Mouse (Mus musculus) thymus, postnatal 36 days (tissue): ENCODE measurements around the gene Luc7l3.

ENCODE experiments used
- DNase-seq, 2 experiments: peaks; one replicate each; pipeline ENCODE4 v3.0.0; 2022; ENCODE audit warnings: mixed read lengths in 2 of 2

Gene Luc7l3

DNA sequence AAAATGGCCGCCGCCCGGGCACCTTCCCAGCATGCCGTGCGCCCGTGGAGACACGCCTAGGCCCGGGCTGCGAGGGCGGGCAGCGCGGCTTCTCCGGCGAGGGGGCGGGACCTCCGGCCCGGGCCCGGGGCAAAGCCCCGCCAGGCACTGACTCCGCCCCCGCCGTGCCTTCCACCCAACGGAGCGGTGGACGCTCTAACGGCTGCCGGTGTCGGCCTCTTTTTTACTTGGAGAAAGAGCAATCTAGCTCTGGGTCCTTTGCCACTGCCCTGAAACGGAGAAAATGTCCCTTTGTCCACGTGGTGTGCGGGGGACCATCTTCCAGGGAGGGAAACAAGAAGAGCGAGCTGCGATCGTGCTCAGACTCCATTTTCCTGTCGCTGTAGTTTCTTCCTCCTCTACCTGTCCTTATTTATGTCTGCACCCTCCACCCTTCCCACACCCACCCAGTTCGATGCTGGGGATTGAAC lies at the start of gene Luc7l3:
Gene Luc7l3, minus strand, starts transcription at position 58 of the 470 bp plus-strand sequence.
- peak; percentile 94 to 96 for DNase-seq

DNA sequence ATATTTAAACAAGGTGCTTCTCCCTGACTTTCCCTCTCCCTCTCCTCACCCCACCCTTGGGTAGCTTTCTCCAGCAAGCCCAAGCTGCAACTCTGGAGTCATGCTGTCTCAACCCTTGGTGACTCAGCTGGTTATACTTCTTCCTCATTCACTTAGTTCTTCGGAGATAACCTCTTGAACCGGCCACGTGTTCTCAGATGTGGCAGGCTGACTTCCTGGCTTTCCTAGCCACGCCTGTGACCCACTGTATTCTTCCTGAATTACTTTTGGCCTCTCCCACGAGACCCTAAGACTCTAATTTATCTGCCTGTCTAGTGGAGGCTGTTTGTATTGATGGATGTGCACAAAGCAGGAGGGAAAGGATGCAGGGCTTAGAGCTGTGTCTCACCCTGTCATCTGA lies 49.0 kb upstream of the Luc7l3 start:
- peak in 1 of 2 experiments; percentile 18 for DNase-seq

DNA sequence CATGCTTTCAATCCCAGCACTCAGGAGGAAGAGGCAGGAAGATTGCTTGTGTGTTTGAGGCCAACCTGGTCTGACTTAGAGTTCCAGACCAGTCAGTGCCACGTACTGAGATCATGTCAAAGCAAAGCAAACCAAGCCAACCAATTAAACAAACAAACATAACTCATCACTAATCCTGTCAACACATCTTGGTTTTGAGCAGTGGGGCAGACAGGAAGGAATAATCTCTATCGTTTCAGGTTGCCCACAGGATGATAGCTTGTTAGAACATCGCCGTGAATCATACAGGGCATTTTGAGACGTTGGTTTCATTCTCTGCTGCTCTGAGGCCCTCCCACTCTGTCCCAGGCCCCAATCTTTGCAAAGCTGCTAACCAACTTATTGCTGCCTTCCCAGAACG lies 48.2 kb upstream of the Luc7l3 start:
- no peak for DNase-seq

DNA sequence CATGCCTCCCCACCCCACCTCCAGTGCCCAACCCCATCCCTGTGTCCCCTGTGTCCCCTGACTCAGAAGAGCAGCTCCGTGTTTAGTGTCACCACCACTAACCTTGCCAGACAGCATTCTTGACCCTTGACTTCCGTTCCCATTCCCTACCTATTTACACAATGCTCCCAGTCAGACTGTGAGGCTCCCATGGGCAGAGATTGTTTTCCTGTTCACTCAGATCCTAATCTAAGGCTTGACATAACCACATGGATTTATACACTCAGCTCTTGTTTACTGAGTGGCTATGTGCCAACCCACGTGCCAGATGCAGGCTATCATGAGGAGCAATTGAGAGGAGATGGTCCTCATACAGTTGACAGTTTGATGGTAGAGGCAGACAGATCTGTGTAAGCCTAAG lies 43.6 kb upstream of the Luc7l3 start:
- DNase-seq: no peak

DNA sequence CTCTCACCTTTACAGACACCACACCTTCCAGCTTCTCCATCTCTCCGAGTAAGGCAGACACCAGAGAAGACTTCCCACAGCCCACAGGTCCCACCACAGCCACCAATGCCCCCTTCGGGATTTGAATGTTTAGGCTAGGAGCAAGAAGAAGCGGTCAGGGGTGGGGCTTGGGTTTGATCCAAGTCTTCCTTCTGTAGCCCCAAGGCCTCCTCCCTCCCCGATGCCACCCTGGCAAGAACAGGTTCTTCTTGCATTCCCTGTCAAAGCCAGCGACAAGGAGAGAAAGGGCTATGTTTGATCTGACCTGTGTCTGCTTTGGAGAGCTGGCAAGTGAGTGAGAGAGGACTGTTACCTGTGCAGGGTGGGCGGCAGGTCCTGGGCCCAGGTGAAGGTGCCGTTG lies 41.9 kb upstream of the Luc7l3 start:
- DNase-seq: no peak

DNA sequence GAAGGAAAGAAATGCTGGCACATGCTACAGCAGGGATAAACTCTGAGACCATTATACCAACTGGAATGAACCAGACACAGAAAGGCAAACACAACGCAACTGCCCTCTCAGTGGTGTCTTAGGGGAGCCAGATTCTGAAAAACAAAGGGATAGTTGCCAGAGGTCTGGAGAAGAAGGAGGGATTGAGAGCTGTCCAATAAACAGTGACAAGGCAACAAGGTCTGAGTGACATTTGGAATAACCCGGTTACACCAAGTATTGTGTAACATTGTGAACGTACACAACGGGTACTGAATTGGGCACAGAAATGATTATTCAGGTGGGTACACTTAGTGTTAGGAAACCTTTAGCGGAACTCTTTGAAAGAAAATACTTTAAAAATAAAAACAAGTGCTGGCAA lies 40.3 kb upstream of the Luc7l3 start:
- DNase-seq: no peak

DNA sequence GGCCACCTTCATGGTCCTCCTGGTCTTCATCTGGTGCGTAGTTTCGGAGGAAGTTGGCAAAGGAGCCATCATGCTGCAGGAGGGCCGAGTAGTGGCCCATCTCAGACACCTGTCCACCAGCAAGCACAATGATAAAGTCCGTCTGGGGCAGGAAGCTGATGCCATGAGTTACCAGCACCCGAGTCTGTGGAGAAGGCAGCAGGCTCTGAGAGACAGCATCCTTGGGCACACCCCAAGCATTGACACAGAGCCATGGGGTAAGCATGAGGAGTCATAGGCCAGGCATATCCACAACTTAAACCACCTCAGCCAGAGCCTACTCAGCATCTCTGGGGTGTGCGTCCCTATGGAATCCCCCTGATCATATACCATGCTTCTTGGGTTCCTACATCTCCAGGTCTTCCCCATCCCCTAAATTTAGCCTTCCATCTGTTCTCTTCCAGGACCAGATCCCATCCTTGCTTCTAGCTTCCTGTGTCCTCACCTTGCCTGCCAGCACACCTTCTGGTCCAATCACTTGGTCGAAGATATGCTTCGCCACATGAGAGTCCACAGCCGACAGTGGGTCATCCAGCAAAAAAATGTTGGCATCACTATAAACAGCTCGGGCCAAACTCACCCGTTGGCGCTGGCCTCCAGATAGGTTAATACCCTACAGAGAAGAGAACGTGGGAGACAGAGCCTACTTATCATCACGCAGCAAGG lies 39.5 kb upstream of the Luc7l3 start:
- DNase-seq: no peak

DNA sequence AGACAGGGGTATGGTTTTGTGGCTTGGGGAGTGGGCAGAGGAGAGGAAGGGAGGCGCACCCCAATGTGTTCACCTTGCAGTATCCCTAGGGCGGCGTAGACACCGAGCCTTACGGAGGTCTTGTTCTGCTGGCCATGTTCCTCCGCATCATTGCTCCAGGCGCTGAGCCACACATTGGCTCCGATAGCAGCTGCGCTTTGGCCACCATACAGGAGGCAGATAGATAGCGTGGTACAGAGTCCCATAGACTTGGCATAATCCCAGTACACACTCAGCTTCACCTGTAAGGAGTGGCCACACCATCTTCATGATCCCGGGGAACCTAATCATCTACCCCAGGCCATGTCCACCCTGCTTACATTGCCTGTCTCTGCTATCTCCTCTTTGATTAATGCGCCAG lies 37.4 kb upstream of the Luc7l3 start:
- DNase-seq: no peak

DNA sequence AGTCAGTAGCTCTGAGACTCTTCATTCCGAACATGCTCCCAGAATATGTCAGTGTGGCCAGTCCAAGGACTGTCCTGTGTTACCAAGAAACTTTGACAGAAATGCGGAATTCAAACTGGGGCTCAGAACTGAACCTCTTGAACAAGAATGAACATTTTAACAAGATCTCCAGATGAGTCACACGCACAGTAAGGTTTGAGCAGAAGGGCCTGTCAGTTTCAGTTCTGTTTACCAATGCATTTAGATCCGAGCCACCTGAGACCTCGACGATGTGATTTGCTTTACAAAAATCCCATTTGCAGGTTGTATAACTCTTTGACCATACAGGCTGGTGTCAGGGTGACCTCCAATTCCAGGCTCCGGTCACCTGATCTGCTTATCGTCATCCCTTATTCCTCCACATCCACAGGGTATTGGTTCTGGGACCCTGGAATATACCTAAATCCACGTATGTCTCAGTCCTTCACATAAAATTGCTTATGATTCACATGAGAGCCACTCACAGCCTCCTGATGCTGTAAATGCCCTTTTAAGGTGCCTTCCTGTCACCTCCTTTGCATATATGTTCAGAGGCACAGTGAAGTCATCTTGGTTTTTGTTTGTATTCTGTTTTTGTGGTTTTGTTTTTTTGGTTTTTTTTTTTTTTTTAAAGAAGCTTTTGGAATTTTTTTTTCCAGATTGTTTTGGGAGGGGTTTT lies 33.9 kb upstream of the Luc7l3 start:
- DNase-seq: no peak

DNA sequence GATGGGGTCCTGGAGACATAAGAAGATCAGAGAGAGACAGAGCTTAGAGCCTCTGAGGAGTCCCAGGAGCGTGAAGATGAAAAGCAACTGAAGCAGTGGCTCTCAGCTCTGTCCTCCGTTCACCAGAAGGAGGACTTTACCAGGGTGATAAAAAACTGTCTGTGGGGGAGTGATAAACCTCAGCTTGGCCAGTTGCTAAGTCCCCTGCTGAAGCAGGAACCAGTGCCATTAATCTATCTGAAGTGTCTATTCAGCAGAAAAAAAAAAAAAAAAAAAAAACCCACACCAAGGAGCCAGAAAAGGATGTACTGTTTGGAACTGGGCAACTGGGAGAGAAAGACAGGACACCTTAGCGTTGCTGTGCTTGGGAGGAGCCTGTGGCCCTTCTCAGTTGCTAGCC lies 29.3 kb upstream of the Luc7l3 start:
- DNase-seq: no peak

DNA sequence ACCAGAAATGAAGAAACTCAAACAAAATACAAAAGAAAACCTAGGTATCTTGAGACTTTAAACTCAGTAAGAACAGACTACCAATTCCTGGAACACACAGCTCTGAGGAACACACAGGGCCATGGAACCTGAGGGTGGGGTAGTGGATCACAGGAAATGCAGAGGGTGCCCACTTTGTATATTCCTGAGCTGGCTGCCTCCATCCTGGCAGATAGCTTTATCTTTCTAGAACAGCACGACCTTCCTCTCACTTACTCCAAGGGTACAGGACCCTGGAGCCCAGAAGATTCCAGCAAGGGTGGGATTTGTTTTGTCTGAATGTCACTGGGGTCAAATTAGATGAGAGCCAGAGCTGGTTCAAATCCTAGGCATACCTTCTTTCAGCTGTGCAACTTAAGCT lies 28.5 kb upstream of the Luc7l3 start:
- DNase-seq: no peak

DNA sequence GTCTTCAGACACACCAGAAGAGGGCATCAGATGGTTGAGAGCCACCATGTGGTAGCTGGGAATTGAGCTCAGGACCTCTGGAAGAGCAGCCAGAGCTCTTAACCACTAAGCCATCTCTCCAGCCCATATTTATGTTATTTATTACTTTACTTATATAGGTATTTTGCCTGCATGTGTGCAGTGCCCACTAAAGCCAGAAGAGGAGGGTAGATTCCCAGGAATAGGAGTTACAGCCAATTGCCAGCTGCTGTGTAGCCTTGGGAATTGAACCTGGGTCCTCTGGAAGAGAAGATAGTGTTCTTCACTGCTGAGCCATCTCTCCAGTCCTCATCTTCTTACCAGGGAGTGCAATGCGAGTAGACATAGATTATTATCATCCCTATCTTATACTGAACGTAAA lies 28.1 kb upstream of the Luc7l3 start:
- DNase-seq: no peak

DNA sequence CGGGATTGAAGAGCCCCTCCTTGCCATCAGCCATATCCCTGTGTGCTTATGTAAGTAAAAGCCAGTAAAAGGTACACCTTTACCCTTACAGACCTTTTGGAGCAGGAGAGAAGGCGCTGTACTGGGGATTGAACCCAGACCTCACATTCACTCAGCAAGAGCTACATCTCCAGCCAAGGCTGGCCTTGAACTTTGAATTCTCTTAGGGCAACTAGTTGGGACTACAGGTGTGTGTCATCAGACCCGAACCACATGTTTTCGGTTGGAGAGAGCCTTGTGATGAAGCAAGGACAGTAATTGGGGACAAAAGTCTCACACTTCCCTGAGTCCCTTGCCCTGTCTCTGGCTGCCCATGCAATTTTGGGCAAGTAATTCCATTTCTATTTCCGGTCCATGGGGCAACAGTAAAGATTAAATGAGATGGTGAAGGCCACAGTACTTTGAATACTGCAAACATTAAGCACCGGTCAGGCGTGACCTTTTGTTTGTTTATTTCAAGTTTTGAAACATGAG lies 25.3 kb upstream of the Luc7l3 start:
- DNase-seq: no peak

DNA sequence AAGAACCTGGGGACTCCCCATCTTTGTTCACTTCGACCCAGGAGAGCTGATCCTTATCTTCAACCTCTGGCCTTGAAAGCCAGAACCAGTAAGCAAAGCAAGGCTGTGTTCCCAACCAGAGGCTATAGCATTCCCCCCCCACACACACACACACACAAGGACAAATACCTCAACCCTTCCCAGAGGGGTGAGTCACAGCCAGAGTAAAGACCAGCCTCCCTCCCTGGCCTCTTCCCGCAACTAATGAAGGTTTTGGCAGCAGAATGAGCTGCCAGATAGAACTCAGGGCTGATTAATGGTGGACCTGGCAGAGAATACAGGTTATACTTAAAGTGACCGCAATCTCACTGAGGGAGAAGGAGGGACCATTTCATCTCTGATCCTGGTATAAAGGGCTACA lies 24.8 kb upstream of the Luc7l3 start:
- DNase-seq: no peak

DNA sequence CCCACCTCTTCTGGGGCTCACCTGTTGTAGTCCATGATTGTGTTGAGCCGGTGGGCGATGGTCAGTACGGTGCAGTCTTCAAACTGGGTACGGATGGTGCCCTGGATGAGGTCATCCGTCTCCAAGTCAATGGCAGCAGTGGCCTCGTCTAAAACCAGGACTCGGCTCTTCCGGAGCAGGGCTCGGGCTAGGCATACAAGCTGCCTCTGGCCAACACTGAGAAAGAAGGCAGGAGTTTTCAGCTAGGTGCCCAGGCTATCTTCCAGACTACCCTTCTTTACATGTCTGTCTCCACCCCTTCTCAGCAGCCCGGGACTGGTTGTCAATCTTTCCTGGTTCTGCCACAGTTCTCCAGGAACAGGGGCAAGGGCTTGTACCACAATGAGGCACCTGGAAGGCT lies 24.1 kb upstream of the Luc7l3 start:
- no peak for DNase-seq

DNA sequence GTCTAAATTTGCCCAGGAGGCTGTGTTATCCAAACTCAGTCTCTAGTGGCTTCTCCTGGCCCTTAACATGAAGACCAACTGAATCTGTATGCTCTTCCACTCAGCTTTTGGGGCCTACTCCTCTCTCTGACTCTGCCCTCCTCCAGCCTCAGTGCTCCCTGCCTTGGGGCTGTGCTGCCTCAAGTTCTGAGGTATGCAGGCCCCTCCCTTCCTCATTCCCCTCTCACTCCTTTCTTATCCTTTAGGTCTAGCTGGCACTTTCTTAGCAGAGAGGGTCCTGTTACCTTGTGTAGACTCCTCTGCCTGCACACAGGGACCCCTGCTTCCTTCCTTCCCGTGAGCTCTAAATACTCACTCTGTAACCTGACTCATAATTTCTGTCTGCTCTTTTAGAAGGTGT lies 22.7 kb upstream of the Luc7l3 start:
- DNase-seq: no peak

DNA sequence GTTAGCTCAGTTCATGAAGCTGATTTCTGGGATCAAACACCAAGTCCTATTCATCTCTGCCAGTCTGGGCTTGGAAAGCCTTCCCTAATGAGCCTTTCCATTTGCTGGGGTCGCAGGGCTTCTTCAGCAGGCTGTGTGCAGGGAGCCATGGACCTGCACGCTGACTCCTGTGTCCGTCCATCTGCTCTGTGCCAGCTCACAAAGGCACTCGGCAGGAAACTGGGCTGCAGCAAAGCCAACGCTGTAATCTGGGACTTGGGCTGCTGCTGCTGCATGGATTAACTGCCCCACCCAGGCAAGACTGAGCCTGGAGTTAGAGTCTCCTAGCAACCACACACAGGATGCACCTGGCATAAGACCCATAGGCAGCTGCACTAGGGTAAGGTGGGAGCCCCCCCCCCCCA lies 22.2 kb upstream of the Luc7l3 start:
- DNase-seq: peak in 1 of 2 experiments; percentile 41

DNA sequence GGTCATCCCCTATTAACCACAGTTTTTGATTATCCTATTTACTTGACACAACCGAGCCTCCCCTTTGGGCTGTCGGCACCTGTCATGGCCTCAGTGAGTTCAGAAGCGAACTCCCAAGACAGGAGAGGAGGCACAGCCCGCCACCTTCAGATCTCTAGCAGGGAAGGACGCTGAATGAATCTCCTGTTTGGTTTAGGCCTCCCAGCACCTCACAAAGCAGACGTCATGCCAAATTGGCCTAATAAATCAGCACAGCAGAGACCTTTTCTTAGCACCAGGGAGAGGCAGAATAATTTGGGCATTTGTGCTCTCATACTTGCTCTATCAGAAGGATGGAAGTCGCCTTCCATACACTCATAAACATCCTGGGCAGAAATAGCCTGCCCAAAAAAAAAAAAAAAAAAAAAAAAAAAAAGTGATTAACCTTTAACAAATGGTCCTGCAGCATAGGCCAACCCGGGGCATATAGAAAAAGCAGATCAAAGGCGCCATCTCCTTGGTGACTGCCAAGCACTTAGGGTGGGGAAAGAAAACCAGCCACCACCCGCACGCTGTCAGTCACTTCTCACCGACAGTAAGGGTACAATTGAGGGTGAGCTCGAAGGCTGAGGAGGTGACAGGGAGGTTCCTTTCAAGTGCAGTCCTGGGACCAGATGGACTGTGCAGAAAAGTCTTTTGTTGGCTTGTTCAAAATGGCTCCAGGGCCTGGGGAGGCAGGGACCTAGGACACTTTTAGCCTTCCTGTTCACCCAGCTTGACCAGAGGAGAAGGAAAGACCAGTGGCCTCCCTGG lies 20.5 kb upstream of the Luc7l3 start:
- DNase-seq: no peak

DNA sequence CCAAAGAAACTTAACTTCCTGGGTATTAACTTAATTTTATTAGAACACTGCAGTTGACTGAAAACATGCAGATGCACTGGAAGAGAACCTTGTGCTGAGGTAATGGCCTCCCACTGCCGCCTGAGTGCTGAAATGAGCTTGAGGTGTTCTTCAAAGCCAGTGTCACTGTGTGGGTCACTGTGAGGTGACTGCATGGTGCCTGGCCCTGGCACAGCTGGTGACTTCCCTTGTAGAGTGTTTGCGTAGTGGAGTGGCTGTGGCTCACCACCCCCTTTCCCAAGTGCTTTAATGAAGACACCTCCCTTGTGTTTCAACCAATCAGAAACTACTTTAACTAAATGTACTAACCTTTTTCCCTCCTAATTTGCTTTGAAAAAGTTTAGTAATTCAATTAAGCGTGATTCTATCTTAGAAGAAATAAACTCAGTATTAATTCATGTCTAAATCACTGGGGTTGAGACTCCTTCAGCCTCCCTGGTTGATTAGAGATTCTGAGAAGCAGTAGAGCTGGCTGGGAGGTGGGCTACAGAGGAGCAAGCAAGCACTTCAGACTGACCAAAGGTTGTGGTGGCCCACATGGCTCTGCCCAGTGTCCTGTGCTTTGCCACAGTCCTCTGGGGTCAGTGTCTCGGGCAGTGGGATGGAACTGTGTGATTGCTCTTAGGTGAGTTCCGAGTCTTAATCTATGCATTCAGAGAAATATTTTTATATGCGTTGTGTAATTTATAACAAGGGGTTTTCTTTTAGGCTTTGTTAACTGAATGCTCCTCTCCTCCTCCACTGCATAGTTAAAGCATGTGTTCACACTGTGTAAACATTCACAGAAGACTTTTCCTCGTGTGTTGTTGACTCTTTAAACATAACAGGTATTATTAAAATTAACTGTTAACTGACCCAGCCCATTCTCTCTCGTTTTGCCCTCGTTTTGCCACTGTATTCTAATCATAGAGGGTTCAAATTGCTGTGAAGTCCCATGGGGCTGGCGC lies 19.5 kb upstream of the Luc7l3 start:
- no peak for DNase-seq

DNA sequence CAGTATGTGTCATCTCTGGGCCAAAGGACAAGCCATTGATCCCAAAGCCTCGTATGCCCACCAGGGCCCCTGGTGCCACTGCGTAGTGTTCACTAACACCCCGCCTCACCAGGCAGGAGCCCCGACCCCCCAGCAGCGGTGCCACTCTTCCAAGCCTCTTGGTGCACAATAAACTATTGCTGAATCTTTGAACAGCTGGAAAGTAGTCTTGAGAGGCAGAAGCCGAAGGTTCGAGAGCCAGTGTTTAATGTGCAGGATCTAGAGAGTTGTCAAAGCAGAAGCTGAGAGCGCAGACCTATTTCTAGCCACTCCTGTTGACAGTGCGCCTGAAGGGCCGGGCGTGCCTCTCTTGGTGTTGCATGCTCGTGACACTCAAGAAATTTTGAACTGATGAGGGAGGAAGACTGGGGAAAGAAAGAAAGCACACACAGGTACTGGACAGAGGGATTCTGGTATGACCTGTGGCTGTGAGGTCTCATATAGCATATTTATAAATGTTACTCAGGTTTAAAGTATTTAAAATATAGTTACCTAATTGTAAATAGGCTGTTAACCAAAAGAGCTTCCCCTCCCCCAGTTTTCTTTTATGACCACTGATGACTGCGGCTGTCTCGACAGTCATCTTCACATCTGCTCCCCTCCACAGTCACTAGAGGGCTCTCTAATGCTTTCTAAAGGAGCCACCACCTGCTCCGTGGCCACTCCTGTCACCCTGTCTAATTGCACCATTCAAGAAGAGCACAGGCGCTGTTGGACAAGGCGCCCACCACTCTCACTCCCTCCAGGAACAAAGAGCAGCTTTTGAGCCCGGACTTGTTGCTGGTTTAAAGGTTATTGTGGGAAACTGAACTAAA lies 18.2 kb upstream of the Luc7l3 start:
- DNase-seq: peak; percentile 26 to 37

DNA sequence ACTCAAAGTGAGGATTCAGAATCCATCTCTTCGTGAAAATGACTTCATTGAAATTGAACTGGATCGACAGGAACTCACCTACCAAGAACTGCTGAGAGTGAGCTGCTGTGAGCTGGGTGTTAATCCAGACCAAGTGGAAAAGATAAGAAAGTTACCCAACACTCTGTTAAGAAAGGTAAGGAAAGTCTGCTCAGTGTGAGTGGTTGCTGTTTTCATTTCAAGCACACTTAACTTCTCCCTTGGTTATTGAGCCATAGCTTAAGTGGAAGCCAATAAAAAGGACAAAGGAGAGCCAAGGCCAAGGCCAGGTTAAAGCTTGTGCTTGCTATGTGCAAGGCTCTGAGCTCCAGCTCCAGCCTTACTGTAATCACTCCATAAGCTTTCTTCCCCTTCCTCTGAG lies 16.6 kb upstream of the Luc7l3 start:
- no peak for DNase-seq
